Mouse (Mus musculus) Muller cell, postnatal 12 days (primary cell): Measurements from ENCODE around the gene Eogt.

Source experiments
- DNase-seq: peaks from one replicate; pipeline ENCODE4 v3.0.0-alpha.2; 2015; ENCODE audit errors: inconsistent ontology term

The Eogt gene

GRCm38 (mm10) chr6:97106106-97106505 is 42.9 kb downstream of the Eogt start:
- DNase-seq, result no peak

- no peak for DNase-seq
Measured at GRCm38 (mm10) chr6:97104264-97104852, 44.6 kb downstream of the Eogt start.

- DNase-seq, result no peak
Measured at GRCm38 (mm10) chr6:97101958-97102702, 46.9 kb downstream of the Eogt start.

- DNase-seq, result no peak
Measured at GRCm38 (mm10) chr6:97101190-97101957, 47.6 kb downstream of the Eogt start.

DNA sequence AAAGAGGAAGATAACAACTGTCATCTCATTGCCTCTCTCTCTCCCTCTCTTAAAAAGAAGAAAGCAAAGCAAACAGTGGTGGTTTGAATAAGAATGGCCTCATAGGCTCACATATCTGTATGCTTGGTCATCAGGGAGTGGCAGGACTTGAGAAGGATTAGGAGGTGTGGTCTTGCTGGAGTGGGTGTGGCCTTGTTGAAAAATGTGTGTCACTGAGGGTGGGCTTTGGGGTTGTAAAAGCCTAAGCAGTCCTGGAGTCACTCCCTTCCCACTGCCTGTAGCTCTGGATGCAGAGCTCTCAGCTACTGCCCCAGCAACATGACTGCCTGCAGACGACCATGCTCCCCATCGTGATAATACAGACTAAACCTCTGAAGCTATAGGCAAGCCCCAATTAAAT is 66.6 kb downstream of the Eogt start:
- DNase-seq, result no peak

DNA sequence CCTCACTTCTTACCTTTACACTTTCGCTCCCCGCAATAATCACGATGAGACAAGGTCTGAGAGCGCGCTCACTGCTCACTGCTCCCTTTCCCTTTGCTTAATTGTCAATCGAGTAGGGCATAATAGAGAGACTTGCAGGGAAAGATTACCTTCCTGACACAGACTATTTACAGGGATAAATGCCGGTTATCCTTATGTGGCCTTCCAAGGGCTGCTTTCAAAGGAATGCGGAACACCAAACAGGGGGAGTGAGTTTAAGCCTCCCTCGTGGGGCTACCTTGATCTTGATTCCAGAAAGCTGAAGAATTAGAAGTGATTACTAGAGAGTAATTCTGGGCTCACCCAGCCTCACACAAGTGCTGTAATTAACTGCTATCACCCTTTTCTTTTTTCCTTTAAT is 69.0 kb downstream of the Eogt start:
- DNase-seq, result no peak

DNA sequence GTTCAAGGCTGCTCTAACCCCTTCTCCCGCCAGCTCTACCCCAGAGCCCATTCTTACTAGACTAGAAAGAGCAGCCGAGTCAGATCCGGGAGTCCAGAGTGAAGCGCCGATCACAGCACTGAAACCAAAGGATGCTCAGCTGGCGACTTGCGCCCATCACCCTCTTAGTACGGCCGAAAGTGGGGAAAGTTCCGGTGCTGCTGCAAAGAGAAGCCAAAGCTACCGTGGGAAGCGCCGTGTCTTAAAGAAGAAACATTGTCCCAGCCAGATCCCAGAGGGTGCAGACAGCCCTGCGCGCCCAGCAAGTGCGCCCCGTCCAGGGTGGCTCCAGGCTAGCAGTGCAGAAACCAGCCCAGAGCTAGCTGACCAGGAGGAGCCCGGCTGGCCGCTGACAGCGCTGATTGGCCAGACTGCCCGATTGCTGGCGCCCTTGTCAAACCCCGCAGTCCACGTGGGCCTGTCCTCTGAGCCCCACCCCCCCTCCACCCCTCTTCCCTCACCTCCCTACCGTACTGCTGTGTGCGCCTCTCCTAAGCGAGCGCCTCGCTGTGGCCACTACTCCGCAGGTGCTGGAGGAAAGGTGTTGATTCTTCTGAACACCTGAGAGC is 88.8 kb downstream of the Eogt start, which contains the start of gene Fam19a4:
TSS of gene Fam19a4 (minus strand) at position 340 of the 608 bp plus-strand sequence.
- DNase-seq, result peak; percentile 84
